Comparison of ENCODE assay signal across 8 mouse cellular contexts in the genomic region with DNA sequence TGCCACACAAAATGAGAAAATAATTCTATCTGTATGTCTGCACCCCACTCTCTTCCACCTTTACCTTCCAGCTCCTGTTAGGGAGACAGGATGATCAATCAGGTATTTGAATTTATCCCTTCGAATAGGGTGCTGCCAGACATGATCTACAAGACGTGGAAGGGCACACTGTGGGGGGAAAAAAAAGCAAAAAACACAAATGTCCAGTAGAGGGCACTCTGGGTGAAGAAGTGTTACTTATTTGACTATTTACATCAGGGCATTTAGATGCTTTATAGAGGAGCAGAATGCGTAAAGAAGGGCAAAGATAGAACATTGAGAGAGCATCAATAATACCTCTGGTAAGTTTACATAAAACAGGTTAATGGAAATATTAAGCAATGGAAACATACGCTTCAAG. TPM values are rescaled to one million over a fixed set of nuclear protein-coding genes. Genes with fewer than 3 reads are reported as not detected.
DNase-seq lines count a peak whose midpoint lies in the region.

No protein-coding gene starts in this region.

- H3K4me1 ChIP-seq in hindbrain, embryonic 10.5 days (replicated peaks) = peaks cover 10% of the 10 kb centered on the region; the same call in 1 of the 2 replicates

- H3K27ac ChIP-seq in hindbrain, embryonic 10.5 days = no peak overlapping the region

- H3K4me3 ChIP-seq in hindbrain, embryonic 10.5 days = no peak overlapping the region

- no peaks in the 10 kb centered on the region for H3K9me3 ChIP-seq in hindbrain, embryonic 10.5 days

- no peaks in the 10 kb centered on the region for H3K27me3 ChIP-seq in hindbrain, embryonic 10.5 days (ENCODE audit: insufficient read depth, poor library complexity, severe bottlenecking)

- DNase-seq in cerebellum, adult 8-10 months = peak; percentile 11
- DNase-seq in cerebellum, postnatal 36 days = no peak
- peak; percentile 19 to 47 for DNase-seq in left cerebral cortex, adult 18-20 months (ENCODE audit: low spot score in 2 of 2)
- no peak for DNase-seq in left cerebral cortex, adult 8-10 months (ENCODE audit: low spot score in 2 of 2)
- peak; percentile 84 for DNase-seq in NIH3T3 (ENCODE audit: low read depth)
- DNase-seq in induced T-regulatory cell, adult 2 months (ENCODE audit: low read depth) = peak; percentile 86
- peak; percentile 67 for DNase-seq in retina, embryonic 14.5 days (ENCODE audit: low spot score)
- DNase-seq in hindbrain, embryonic 10.5 days (ENCODE audit: low spot score) = no peak

- no peaks in the 10 kb centered on the region for H3K36me3 ChIP-seq in hindbrain, embryonic 10.5 days

- WGBS in hindbrain, embryonic 10.5 days = 66% methylated on average over 4 of the region's 4 CpGs

RNA-seq across cellular contexts. Expression of a gene that starts 2.8 kb away (rescaled TPM):
- under 1 TPM; 0.35 to 0.53 TPM for total RNA-seq in left cerebral cortex, adult 18-20 months (2021)
- under 1 TPM; 0.15 to 0.70 (median 0.32) TPM for total RNA-seq in left cerebral cortex, adult 8-10 months (2022)
- polyA plus RNA-seq in hindbrain, embryonic 10.5 days (2016; fragmentation: Nextera tagmentation; extraction: Ambion mirVana) = 0.05 and 0.85 TPM in 2 replicates

RNA-seq across cellular contexts. Expression of a gene that starts 52.3 kb away (rescaled TPM):
- total RNA-seq in left cerebral cortex, adult 18-20 months (2021) = 100 to 1,000 TPM; 343 to 373 TPM
- 100 to 1,000 TPM; 332 to 421 (median 371) TPM for total RNA-seq in left cerebral cortex, adult 8-10 months (2022)
- 882 and 901 TPM in 2 replicates for polyA plus RNA-seq in hindbrain, embryonic 10.5 days (2016; fragmentation: Nextera tagmentation; extraction: Ambion mirVana)

RNA-seq across cellular contexts. Expression of a gene that starts 56.0 kb away (rescaled TPM):
- total RNA-seq in left cerebral cortex, adult 18-20 months (2021) = 10 to 100 TPM; 46.0 to 56.1 TPM
- 10 to 100 TPM; 45.3 to 61.8 (median 49.9) TPM for total RNA-seq in left cerebral cortex, adult 8-10 months (2022)
- 22.2 and 29.7 TPM in 2 replicates for polyA plus RNA-seq in hindbrain, embryonic 10.5 days (2016; fragmentation: Nextera tagmentation; extraction: Ambion mirVana)

Comparison
In these comparisons a context has a peak if more than half of its experiments do, and no peak if none do; other contexts are left out.
1. DNase-seq: peak in cerebellum, adult 8-10 months (single experiment), left cerebral cortex, adult 18-20 months (2 of 2), NIH3T3 (single experiment), induced T-regulatory cell, adult 2 months (single experiment) and retina, embryonic 14.5 days (single experiment); none in cerebellum, postnatal 36 days (0 of 2), left cerebral cortex, adult 8-10 months (0 of 2) and hindbrain, embryonic 10.5 days (single experiment).